Mouse (Mus musculus) kidney, adult 2 months (tissue): ENCODE data around the gene Nsun7.

ENCODE experiments used
- CTCF ChIP-seq: fragments of 200-500 bp; conservative IDR thresholded peaks from 2 replicates; pipeline ENCODE4 v1.5.1; 2011; ENCODE audit warnings: low read depth, mild to moderate bottlenecking, control low read depth, low read length, moderate library complexity, mixed read lengths; ENCODE audit not compliant: insufficient read depth, insufficient read length
- POLR2A ChIP-seq: fragments of 200-500 bp; IDR thresholded peaks from one replicate; pipeline ENCODE4 v1.6.1; 2011; ENCODE audit warnings: low read depth, low read length, control low read depth

DNA sequence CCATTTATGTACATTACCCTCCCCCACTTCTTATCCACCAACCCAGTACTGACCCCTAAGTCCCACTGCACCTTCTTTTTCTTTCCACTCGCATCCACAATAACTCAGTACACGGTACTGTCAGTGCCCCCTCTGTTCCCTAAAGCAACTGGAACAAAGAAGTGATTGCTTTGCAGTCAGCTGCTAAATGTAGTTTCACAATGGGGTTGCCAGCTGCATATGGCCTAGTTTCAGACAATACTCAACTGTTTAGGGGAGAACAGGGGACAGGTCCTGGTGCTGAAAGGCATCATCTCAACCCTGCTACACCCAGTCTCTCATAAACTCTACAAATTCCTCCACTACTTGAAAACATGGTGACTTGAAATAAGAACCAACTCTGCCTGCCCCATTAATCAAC, 11.4 kb downstream of the Nsun7 start:
- no peak for TF ChIP-seq CTCF
- TF ChIP-seq POLR2A: no peak
